8 mouse cellular contexts compared by ENCODE assay signal in the genomic region with DNA sequence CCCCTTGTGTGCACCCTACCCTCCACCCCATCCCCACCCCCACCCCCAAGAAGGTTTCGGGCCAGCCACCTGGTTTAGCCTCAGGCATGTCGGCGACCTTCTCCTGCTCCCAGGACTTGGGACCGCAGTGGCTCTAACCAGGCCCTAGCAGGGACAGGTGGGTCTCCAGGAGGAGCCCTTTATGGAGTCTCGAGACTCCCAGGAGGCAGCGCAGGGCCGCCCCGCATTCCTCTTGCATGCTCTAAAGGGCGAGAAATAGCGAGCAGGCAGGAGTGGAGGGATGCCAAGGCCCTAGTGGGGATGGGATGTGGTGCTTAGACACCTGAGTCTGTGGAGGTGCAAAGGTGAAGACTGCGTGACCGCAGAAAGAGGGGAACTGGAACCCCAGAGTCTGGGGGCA. TPM values are rescaled to one million over a fixed set of nuclear protein-coding genes. Genes with fewer than 3 reads are reported as not detected.
A peak's percentile ranks its signal among the peaks of the same experiment; 100 is the strongest.
DNase-seq lines count a peak whose midpoint lies in the region; ATAC-seq and TF ChIP-seq lines count a peak whose summit lies in the region.

Gene Mybpc2, minus strand, starts transcription at position 155 of the 400 bp plus-strand sequence.

- H3K4me3 ChIP-seq in cerebellum, adult 2 months (replicated peaks; ENCODE audit: insufficient read depth, low read depth, low read length): no peak within 1 kb of the TSS
- no peak within 1 kb of the TSS for H3K4me3 ChIP-seq in midbrain, embryonic 13.5 days (replicated peaks)

- H3K27ac ChIP-seq in cerebellum, adult 2 months (ENCODE audit: insufficient read depth, low read length): no peak within 1 kb of the TSS
- H3K27ac ChIP-seq in midbrain, embryonic 13.5 days: no peak within 1 kb of the TSS

- no peaks in the 10 kb centered on the region for H3K4me1 ChIP-seq in cerebellum, adult 2 months (ENCODE audit: control insufficient read depth, insufficient read depth, low read length)
- H3K4me1 ChIP-seq in midbrain, embryonic 13.5 days (replicated peaks): peaks cover 12% of the 10 kb centered on the region

- WGBS in cerebellum, adult 2 months: 49% methylated on average over 12 of the region's 12 CpGs
- 39% methylated on average over 12 of the region's 12 CpGs for WGBS in midbrain, embryonic 13.5 days

- H3K27me3 ChIP-seq in cerebellum, adult 2 months (ENCODE audit: control insufficient read depth, insufficient read depth, low read length): no peaks in the 10 kb centered on the region
- peaks cover 78% of the 10 kb centered on the region for H3K27me3 ChIP-seq in midbrain, embryonic 13.5 days

- peak; percentile 37 for DNase-seq in cerebellum, adult 9-11 months
- no peak for DNase-seq in cerebellum, adult 2 months
- peak; percentile 22 for DNase-seq in heart, adult 8-10 months (ENCODE audit: low spot score)
- DNase-seq in kidney, adult 18-20 months: peak; percentile 43
- no peak for DNase-seq in embryo, embryonic 9.5 days (ENCODE audit: extremely low spot score)
- DNase-seq in adrenal gland, postnatal 4 days (ENCODE audit: low spot score in 2 of 2): no peak
- DNase-seq in layer of hippocampus, adult 11-12 months (ENCODE audit: low spot score): no peak

- TF ChIP-seq POLR2A in cerebellum, adult 2 months (IDR thresholded peaks at IDR 0.05; ENCODE audit: borderline replicate concordance, insufficient read depth, low read length): no peak

- H3K36me3 ChIP-seq in midbrain, embryonic 13.5 days: no peaks in the 10 kb centered on the region

- TF ChIP-seq CTCF in cerebellum, adult 2 months (IDR thresholded peaks at IDR 0.05; ENCODE audit: borderline replicate concordance, insufficient read depth, low read depth, low read length): no peak

- no peaks in the 10 kb centered on the region for H3K9me3 ChIP-seq in midbrain, embryonic 13.5 days

- no peak within 1 kb of the TSS for H3K4me2 ChIP-seq in midbrain, embryonic 13.5 days (replicated peaks)

- H3K9ac ChIP-seq in midbrain, embryonic 13.5 days (replicated peaks): peak within 1 kb of the TSS; percentile 32; the same call in 1 of the 2 replicates

- ATAC-seq in midbrain, embryonic 13.5 days: no peak

RNA-seq across cellular contexts. Expression of gene Mybpc2, which starts in this region (rescaled TPM):
- 0.14 and 0.18 TPM in 2 replicates for polyA plus RNA-seq in cerebellum, adult 2 months (2012; rRNA removed)
- total RNA-seq in heart, adult 8-10 months (2022): 10 to 100 TPM; 14.6 to 21.4 (median 17.7) TPM
- polyA plus RNA-seq in midbrain, embryonic 13.5 days (2015; fragmentation: Nextera tagmentation; extraction: Ambion mirVana): 0.16 and 0.23 TPM in 2 replicates
- total RNA-seq in adrenal gland, postnatal 4 days (2021): 1 to 10 TPM; 6.6 to 9.9 TPM

Comparison
In these comparisons a context has a peak if more than half of its experiments do, and no peak if none do; other contexts are left out.
1. DNase-seq: peak in cerebellum, adult 9-11 months (single experiment), heart, adult 8-10 months (single experiment) and kidney, adult 18-20 months (single experiment); none in cerebellum, adult 2 months (0 of 2), embryo, embryonic 9.5 days (single experiment), adrenal gland, postnatal 4 days (0 of 2) and layer of hippocampus, adult 11-12 months (single experiment).